Mouse (Mus musculus): ENCODE measurements at regions not wholly inside any gene's neighbourhood (a gene's known extent, or its start where the extent isn't known, plus 50 kb on each side); places are given as distances from the start of the nearest gene placed in this dataset.
A peak's percentile ranks its signal among the peaks of the same experiment; 100 is the strongest.

- no peak for DNase-seq
These were observed 57.8 kb upstream of the Chchd3 start for GRCm38 (mm10) chr6:33117877-33118276.

GRCm38 (mm10) chr6:33120581-33120980 lies 60.5 kb upstream of the Chchd3 start:
- DNase-seq: no peak

- DNase-seq: peak; percentile 72 to 79
These were observed 66.5 kb upstream of the Chchd3 start for GRCm38 (mm10) chr6:33126574-33126973.

- no peak for DNase-seq
These were observed 76.8 kb upstream of the Chchd3 start for GRCm38 (mm10) chr6:33136906-33137305.

GRCm38 (mm10) chr6:33137823-33138222 lies 77.8 kb upstream of the Chchd3 start:
- DNase-seq: no peak

- DNase-seq: no peak
These were observed 82.4 kb upstream of the Exoc4 start for GRCm38 (mm10) chr6:33166479-33166878.

- no peak for DNase-seq
These were observed 75.3 kb upstream of the Exoc4 start for GRCm38 (mm10) chr6:33173606-33174005.

GRCm38 (mm10) chr6:33174616-33175015 lies 74.3 kb upstream of the Exoc4 start:
- peak in 1 of 2 experiments; percentile 10 for DNase-seq

- DNase-seq: no peak
These were observed 59.2 kb upstream of the Exoc4 start for GRCm38 (mm10) chr6:33189521-33190246.

GRCm38 (mm10) chr6:33193823-33194222 lies 55.1 kb upstream of the Exoc4 start:
- no peak for DNase-seq
